8 mouse cellular contexts compared by ENCODE assay signal in genomic region chr12:84009171-84009965, GRCm38 (mm10). TPM values are rescaled to one million over a fixed set of nuclear protein-coding genes. Genes with fewer than 3 reads are reported as not detected.
DNase-seq lines count a peak whose midpoint lies in the region; ATAC-seq lines count a peak whose summit lies in the region.
"Not testable (repeated sequence)": the region's sequence is repeated elsewhere in the genome, so short reads cannot be mapped to it uniquely, and the experiment has no call there.

Gene Acot1, plus strand, starts transcription at chr12:84009490.

- peak; percentile 75 for DNase-seq in adrenal gland, adult 2 months
- peak; percentile 72 for DNase-seq in embryo, embryonic 9.5 days (ENCODE audit: extremely low spot score)
- DNase-seq in gastrocnemius, postnatal 4 days (ENCODE audit: low spot score in 2 of 2), result peak; percentile 27 to 69
- peak; percentile 76 for DNase-seq in intestine, embryonic 14.5 days (ENCODE audit: low spot score)
- DNase-seq in left cerebral cortex, adult 9 months (ENCODE audit: low spot score in 2 of 2), result peak; percentile 50 to 54
- peak; percentile 78 to 91 for DNase-seq in lung, postnatal 4 days
- DNase-seq in retina, postnatal 1 day, result peak; percentile 84
- DNase-seq in urinary bladder, adult 2 months (ENCODE audit: low spot score), result peak; percentile 52

- not testable (repeated sequence) for H3K36me3 ChIP-seq in intestine, embryonic 14.5 days (ENCODE audit: control insufficient read depth, insufficient read depth, low read length)

- not testable (repeated sequence) for H3K27me3 ChIP-seq in intestine, embryonic 14.5 days (replicated peaks; ENCODE audit: control insufficient read depth, insufficient read depth, low read length)

- ATAC-seq in intestine, embryonic 14.5 days (replicated peaks; ENCODE audit: low FRiP score, low TSS enrichment, low read depth), result peak; percentile 99

- H3K27ac ChIP-seq in intestine, embryonic 14.5 days (ENCODE audit: low read depth), result peak within 1 kb of the TSS; percentile 66

- H3K9me3 ChIP-seq in intestine, embryonic 14.5 days (ENCODE audit: control insufficient read depth, low read length), result not testable (repeated sequence)

- peak within 1 kb of the TSS; percentile 45 for H3K4me2 ChIP-seq in intestine, embryonic 14.5 days (ENCODE audit: low read length)

- not testable (repeated sequence) for H3K4me1 ChIP-seq in intestine, embryonic 14.5 days (replicated peaks; ENCODE audit: control insufficient read depth, insufficient read depth, low read length)

- WGBS in intestine, embryonic 14.5 days, result 1% methylated on average over 53 of the region's 70 CpGs

- peak within 1 kb of the TSS; percentile 51 for H3K9ac ChIP-seq in intestine, embryonic 14.5 days (ENCODE audit: low read length)

- peak within 1 kb of the TSS; percentile 43 for H3K4me3 ChIP-seq in intestine, embryonic 14.5 days (ENCODE audit: low read depth, low read length)

RNA-seq across cellular contexts. Expression of gene Acot1, which starts in this region (rescaled TPM):
- total RNA-seq in adrenal gland, adult 2 months (2021), result 10 to 100 TPM; 11.8 TPM
- polyA plus RNA-seq in adrenal gland, adult 2 months (2012; rRNA removed), result 2.9 and 4.1 TPM in 2 replicates
- 10 to 100 TPM; 18.4 to 21.5 TPM for total RNA-seq in gastrocnemius, postnatal 4 days (2021)
- polyA plus RNA-seq in intestine, embryonic 14.5 days (2014; fragmentation: Nextera tagmentation; extraction: Ambion mirVana), result 89.0 and 99.5 TPM in 2 replicates
- 32.9 and 36.7 TPM in 2 replicates for polyA plus RNA-seq in urinary bladder, adult 2 months (2012; rRNA removed)

Comparison
In these comparisons a context has a peak if more than half of its experiments do, and no peak if none do; other contexts are left out.
1. Peak in every context shown above with its lines: DNase-seq, ATAC-seq, H3K4me3 ChIP-seq and H3K27ac ChIP-seq.